Mouse (Mus musculus) myocyte (in vitro differentiated cells): ENCODE measurements around the gene Arntl2.

Experiments
- CEBPB ChIP-seq: IDR thresholded peaks from 2 replicates; pipeline ENCODE4 v1.6.1; 2011; ENCODE audit warnings: mild to moderate bottlenecking, moderate library complexity; ENCODE audit not compliant: poor library complexity, insufficient read depth, severe bottlenecking
- E2F4 ChIP-seq: IDR thresholded peaks from one replicate; pipeline ENCODE4 v1.6.1; 2011; ENCODE audit warnings: mild to moderate bottlenecking, control low read depth, moderate library complexity; ENCODE audit not compliant: insufficient read depth
- MAX ChIP-seq: IDR thresholded peaks from one replicate; pipeline ENCODE4 v1.6.1; 2011; ENCODE audit warnings: low read depth, mild to moderate bottlenecking, control low read depth
- MYOG ChIP-seq, 3 experiments: IDR thresholded peaks; one replicate each; pipeline ENCODE4 v1.6.1; 2011; ENCODE audit warnings: control low read depth in 2 of 3, low read depth in 2 of 3, mild to moderate bottlenecking in 2 of 3; ENCODE audit not compliant: insufficient read length in 2 of 3, control insufficient read depth in 1 of 3, insufficient read depth in 1 of 3
- POLR2A ChIP-seq: IDR thresholded peaks from one replicate; pipeline ENCODE4 v1.6.1; 2011; ENCODE audit warnings: low read depth, mild to moderate bottlenecking, control low read depth, moderate library complexity; ENCODE audit not compliant: insufficient read length
- POLR2AphosphoS2 ChIP-seq: IDR thresholded peaks from one replicate; pipeline ENCODE4 v1.6.1; 2011; ENCODE audit warnings: low read depth, control low read depth; ENCODE audit not compliant: insufficient read length
- REST ChIP-seq: IDR thresholded peaks from one replicate; pipeline ENCODE4 v1.6.1; 2011; ENCODE audit warnings: mild to moderate bottlenecking, control low read depth, moderate library complexity; ENCODE audit not compliant: insufficient read depth, insufficient read length
- SRF ChIP-seq: IDR thresholded peaks from one replicate; pipeline ENCODE4 v1.6.1; 2011; ENCODE audit warnings: low read depth; ENCODE audit not compliant: control insufficient read depth, insufficient read length
- TCF12 ChIP-seq: IDR thresholded peaks from one replicate; pipeline ENCODE4 v1.6.1; 2011; ENCODE audit warnings: mild to moderate bottlenecking, control low read depth; ENCODE audit not compliant: poor library complexity, insufficient read depth, severe bottlenecking
- TCF3 ChIP-seq: IDR thresholded peaks from one replicate; pipeline ENCODE4 v1.6.1; 2011; ENCODE audit warnings: low read depth, control low read depth; ENCODE audit not compliant: insufficient read length
- USF1 ChIP-seq: IDR thresholded peaks from one replicate; pipeline ENCODE4 v1.6.1; 2011; ENCODE audit warnings: low read depth, mild to moderate bottlenecking, control low read depth, moderate library complexity

- TF ChIP-seq POLR2A (no peak), CEBPB (no peak), SRF (no peak), POLR2AphosphoS2 (no peak), E2F4 (no peak), MAX (no peak), MYOG (IDR thresholded peaks at IDR 0.05; ENCODE audit: control insufficient read depth in 1 of 3, insufficient read depth in 1 of 3, insufficient read length in 2 of 3, low read depth in 2 of 3) (no peak), USF1 (no peak), REST (no peak), TCF3 (no peak), TCF12 (no peak)
Observed at GRCm38 (mm10) chr6:146778055-146778454, 17.8 kb upstream of the Arntl2 start.
